Comparison of ENCODE assay signal across 24 mouse cellular contexts in genomic region chr13:27042185-27042584, GRCm38 (mm10). TPM values are rescaled to one million over a fixed set of nuclear protein-coding genes. Genes with fewer than 3 reads are reported as not detected.
"Had no signal": no experiment of that assay in that cellular context is flagged by ENCODE, and none has a peak within 500 bp of the region (broad histone marks: within the 10 kb centered on the region; RNA-seq: fewer than 3 reads in every experiment).

No protein-coding gene starts in this region.

- H3K4me3 ChIP-seq: neural tube, embryonic 13.5 days; neural tube, embryonic 15.5 days; stomach, embryonic 15.5 days had no signal

- H3K9me3 ChIP-seq: neural tube, embryonic 13.5 days; neural tube, embryonic 15.5 days; stomach, embryonic 15.5 days had no signal

- H3K36me3 ChIP-seq: neural tube, embryonic 13.5 days; neural tube, embryonic 15.5 days; stomach, embryonic 15.5 days had no signal

- H3K4me1 ChIP-seq: neural tube, embryonic 13.5 days; neural tube, embryonic 15.5 days; stomach, embryonic 15.5 days had no signal

- H3K27ac ChIP-seq: neural tube, embryonic 13.5 days; neural tube, embryonic 15.5 days; stomach, embryonic 15.5 days; stomach, postnatal 0 days had no signal

- DNase-seq: retina, postnatal 1 day; right cerebral cortex, adult 18-20 months; right cerebral cortex, postnatal 14 days; right cerebral cortex, postnatal 25 days; right cerebral cortex, postnatal 4 days; spleen, adult 18-20 months; thymus, adult 18-20 months; thymus, adult 2 months; thymus, postnatal 14 days; thymus, postnatal 25 days; thymus, postnatal 36 days; thymus, postnatal 4 days had no signal

- H3K27me3 ChIP-seq: neural tube, embryonic 13.5 days; neural tube, embryonic 15.5 days; stomach, embryonic 15.5 days had no signal

- H3K9ac ChIP-seq: neural tube, embryonic 13.5 days; neural tube, embryonic 15.5 days; stomach, embryonic 15.5 days had no signal

- H3K4me2 ChIP-seq: neural tube, embryonic 13.5 days; neural tube, embryonic 15.5 days; stomach, embryonic 15.5 days had no signal

RNA-seq across cellular contexts. Expression of gene Prl, which starts 15.2 kb away (rescaled TPM):
- polyA plus RNA-seq: neural tube, embryonic 14.5 days; neural tube, embryonic 15.5 days; small intestine, adult 2 months; spleen, adult 2 months; stomach, embryonic 14.5 days; stomach, embryonic 15.5 days; stomach, embryonic 16.5 days; stomach, postnatal 0 days; testis, adult 2 months; thymus, adult 2 months; thymus, postnatal 0 days; urinary bladder, adult 2 months had no signal

RNA-seq across cellular contexts. Expression of gene Prl3d1, which starts 51.8 kb away (rescaled TPM):
- polyA plus RNA-seq: neural tube, embryonic 13.5 days; neural tube, embryonic 14.5 days; neural tube, embryonic 15.5 days; small intestine, adult 2 months; spleen, adult 2 months; stomach, embryonic 14.5 days; stomach, embryonic 15.5 days; stomach, embryonic 16.5 days; stomach, postnatal 0 days; testis, adult 2 months; thymus, adult 2 months; thymus, postnatal 0 days; urinary bladder, adult 2 months had no signal
